Mouse (Mus musculus) embryonic facial prominence, embryonic 14.5 days (tissue): ENCODE measurements at regions not wholly inside any gene's neighbourhood (a gene's known extent, or its start where the extent isn't known, plus 50 kb on each side); places are given as distances from the start of the nearest gene placed in this dataset.

Source experiments
- ATAC-seq: fragments of 200-750 bp; cut with Nextera tagmentation; 2 replicates; pipeline ENCODE4 v1.8.0; 2017; ENCODE audit warnings: low read depth, moderate number of reproducible peaks, moderate TSS enrichment
- DNase-seq: peaks from one replicate; pipeline ENCODE4 v3.0.0-alpha.2; 2015; ENCODE audit warnings: low spot score
- H3K27ac ChIP-seq: fragments of 300-500 bp; sonication (generic); replicated peaks from 2 replicates; pipeline ENCODE4 v1.5.1; 2014; ENCODE audit warnings: low read depth, mild to moderate bottlenecking, low read length, moderate library complexity
- H3K27me3 ChIP-seq: fragments of 300-500 bp; sonication (generic); replicated peaks from 2 replicates; pipeline ENCODE4 v1.6.1; 2014; ENCODE audit warnings: low read length; ENCODE audit not compliant: control insufficient read depth, insufficient read depth
- H3K36me3 ChIP-seq: fragments of 300-500 bp; sonication (generic); 2 replicates; pipeline ENCODE4 v1.6.1; 2014; ENCODE audit warnings: low read length, mixed read lengths; ENCODE audit not compliant: control insufficient read depth, insufficient read depth
- H3K4me1 ChIP-seq: fragments of 300-500 bp; sonication (generic); 2 replicates; pipeline ENCODE4 v1.6.1; 2014; ENCODE audit warnings: antibody characterized with exemption, low read length; ENCODE audit not compliant: control insufficient read depth, insufficient read depth
- H3K4me2 ChIP-seq: fragments of 300-500 bp; sonication (generic); 2 replicates; pipeline ENCODE4 v1.6.1; 2014; ENCODE audit warnings: low read depth, mild to moderate bottlenecking, low read length, moderate library complexity, mixed read lengths
- H3K4me3 ChIP-seq: fragments of 300-500 bp; sonication (generic); 2 replicates; pipeline ENCODE4 v1.5.1; 2014; ENCODE audit warnings: low read depth, mild to moderate bottlenecking, low read length
- H3K9ac ChIP-seq: fragments of 300-500 bp; sonication (generic); 2 replicates; pipeline ENCODE4 v1.6.1; 2014; ENCODE audit warnings: low read depth, mild to moderate bottlenecking, low read length, moderate library complexity, mixed read lengths
- H3K9me3 ChIP-seq: fragments of 300-500 bp; sonication (generic); 2 replicates; pipeline ENCODE4 v1.6.1; 2016; ENCODE audit warnings: low read length; ENCODE audit not compliant: control insufficient read depth
- WGBS: fragments of 180-500 bp; shearing (Covaris S2); extraction: QIAGEN DNeasy Blood & Tissue Kit; methylation state at CpG from one replicate; pipeline ENCODE4 v1.1.7; 2014; 5-methylcytosine and 5-hydroxymethylcytosine counted together

DNA sequence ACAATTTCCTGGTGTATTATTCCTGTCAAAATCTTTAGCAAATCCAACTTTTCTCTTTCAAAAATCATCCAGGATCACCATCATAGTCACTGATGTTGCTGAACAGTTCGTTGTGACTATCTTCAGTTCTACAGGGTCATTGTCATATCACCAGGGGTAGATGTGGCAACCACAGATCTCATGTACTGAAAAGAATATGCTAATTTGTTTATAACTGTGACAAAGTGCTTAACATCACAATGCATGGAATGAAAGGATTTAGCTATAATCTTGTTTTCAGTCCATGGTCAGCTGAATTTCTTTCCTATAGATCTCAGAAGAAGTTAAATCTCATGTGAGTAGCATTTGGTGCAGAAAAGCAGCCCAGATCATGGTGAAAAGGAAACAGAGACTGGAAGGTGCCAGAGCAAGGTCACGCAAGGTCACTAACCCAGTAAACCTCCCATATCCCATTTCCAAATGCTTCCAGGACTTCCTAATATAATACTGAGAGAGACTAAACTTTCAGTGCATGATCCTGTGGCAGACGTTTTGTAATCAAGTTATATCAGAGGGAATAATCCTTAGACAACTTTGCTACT, 1279.6 kb downstream of the Diaph3 start:
- H3K27me3 ChIP-seq: no peaks in the 10 kb centered on the region
- ATAC-seq (no peak), DNase-seq (no peak)
- no peak overlapping the region for H3K4me2 ChIP-seq
- H3K4me3 ChIP-seq: no peak overlapping the region
- WGBS: 54% methylated on average over 3 of the region's 3 CpGs
- no peaks in the 10 kb centered on the region for H3K9me3 ChIP-seq
- no peaks in the 10 kb centered on the region for H3K36me3 ChIP-seq
- no peak overlapping the region for H3K27ac ChIP-seq
- no peaks in the 10 kb centered on the region for H3K4me1 ChIP-seq
- no peak overlapping the region for H3K9ac ChIP-seq

DNA sequence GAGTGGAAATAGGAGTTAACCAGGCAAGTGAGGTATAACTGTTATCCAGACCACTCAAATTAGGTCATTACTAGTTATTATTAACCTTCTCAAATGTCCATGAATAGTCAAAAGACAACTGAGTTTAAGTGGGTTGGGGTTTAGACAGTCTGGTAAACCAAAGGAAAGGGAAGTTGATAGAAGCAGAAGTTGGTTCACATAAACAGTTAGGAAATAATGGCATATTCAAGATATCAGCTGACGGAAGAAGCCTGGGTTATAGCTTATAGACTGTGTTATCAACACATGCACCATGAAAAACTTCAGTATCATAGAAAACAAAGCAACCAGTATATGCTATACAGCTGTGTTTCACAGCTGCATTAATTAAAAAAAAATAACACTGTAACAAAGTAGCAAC, 1291.5 kb downstream of the Diaph3 start:
- H3K27me3 ChIP-seq: no peaks in the 10 kb centered on the region
- H3K27ac ChIP-seq: no peak overlapping the region
- ATAC-seq (no peak), DNase-seq (no peak)
- no peaks in the 10 kb centered on the region for H3K9me3 ChIP-seq
- H3K4me1 ChIP-seq: no peaks in the 10 kb centered on the region
- 93% methylated on average over 1 of the region's 1 CpGs for WGBS
- H3K9ac ChIP-seq: no peak overlapping the region
- no peak overlapping the region for H3K4me2 ChIP-seq
- H3K4me3 ChIP-seq: no peak overlapping the region
- H3K36me3 ChIP-seq: no peaks in the 10 kb centered on the region

DNA sequence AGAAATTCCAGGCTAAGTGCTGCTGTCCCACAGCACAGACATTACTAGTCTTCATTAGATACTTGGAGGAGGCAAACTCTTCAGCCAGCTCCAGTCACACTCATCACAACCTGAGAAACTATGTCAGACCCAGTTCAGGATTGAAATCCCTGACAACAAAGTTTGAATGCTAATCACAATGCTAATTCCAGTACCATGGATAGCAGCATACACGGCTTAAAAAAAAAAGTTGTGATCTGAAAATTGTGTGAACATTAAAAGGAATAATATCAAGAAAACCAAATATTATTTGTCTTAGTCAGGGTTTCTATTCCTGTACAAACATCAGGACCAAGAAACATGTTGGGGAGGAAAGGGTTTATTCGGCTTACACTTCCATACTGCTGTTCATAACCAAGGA, 1305.5 kb downstream of the Diaph3 start:
- Histone ChIP-seq H3K36me3 (no peaks in the 10 kb centered on the region), H3K9ac (no peak overlapping the region), H3K4me1 (no peaks in the 10 kb centered on the region), H3K27me3 (no peaks in the 10 kb centered on the region), H3K9me3 (no peaks in the 10 kb centered on the region), H3K4me2 (no peak overlapping the region), H3K27ac (no peak overlapping the region), H3K4me3 (no peak overlapping the region)
- ATAC-seq (no peak), DNase-seq (no peak)
- 82% methylated on average over 2 of the region's 2 CpGs for WGBS

DNA sequence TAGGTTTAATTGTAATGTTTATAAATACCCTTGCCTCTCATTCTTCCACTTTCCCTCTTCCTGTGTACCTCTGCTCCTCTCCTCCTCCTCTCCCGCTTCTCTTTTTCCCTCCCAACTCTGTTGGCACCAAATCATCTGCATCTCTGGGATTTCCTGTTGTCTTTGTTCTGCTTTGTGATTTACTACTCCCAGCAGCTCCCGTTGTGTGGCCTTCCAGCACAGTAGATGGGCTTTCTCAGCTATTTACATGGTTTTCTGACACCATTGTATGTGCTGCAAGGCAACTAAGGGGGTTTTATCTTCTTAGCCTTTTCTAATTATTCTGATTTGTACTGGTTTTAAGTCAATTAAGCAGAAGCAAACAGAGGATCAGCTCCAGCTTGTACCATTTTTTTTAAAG, 1326.1 kb downstream of the Diaph3 start:
- DNase-seq (no peak), ATAC-seq (no peak)
- Histone ChIP-seq H3K27me3 (no peaks in the 10 kb centered on the region), H3K36me3 (no peaks in the 10 kb centered on the region), H3K4me2 (no peak overlapping the region), H3K9me3 (no peaks in the 10 kb centered on the region), H3K9ac (no peak overlapping the region), H3K4me3 (no peak overlapping the region), H3K4me1 (no peaks in the 10 kb centered on the region), H3K27ac (no peak overlapping the region)
- WGBS: 20% methylated on average over 2 of the region's 2 CpGs

DNA sequence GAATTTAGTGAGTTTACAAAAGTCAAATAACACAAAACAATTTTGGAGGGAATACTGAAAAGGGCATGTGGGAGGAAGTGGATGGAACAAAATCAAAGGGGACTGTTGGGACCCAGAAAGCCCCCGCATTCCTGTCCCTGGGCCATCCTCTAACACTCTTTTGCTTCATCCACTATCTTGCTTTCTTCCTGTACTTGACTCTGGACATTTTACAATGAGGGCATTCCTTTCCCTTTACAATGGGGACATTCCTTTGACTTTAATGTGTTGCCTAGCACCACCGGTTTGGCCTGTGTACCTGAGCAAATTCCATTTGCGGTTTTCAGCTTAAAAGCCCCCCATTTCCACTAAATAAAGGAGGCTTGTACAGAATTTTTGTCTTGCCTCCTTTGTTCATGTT, 1341.0 kb downstream of the Pcdh17 start:
- Histone ChIP-seq H3K9me3 (no peaks in the 10 kb centered on the region), H3K27ac (no peak overlapping the region), H3K27me3 (no peaks in the 10 kb centered on the region), H3K4me1 (no peaks in the 10 kb centered on the region), H3K9ac (no peak overlapping the region), H3K4me2 (no peak overlapping the region), H3K4me3 (no peak overlapping the region), H3K36me3 (no peaks in the 10 kb centered on the region)
- ATAC-seq: no peak
- WGBS: 82% methylated on average over 3 of the region's 3 CpGs
- DNase-seq: no peak

DNA sequence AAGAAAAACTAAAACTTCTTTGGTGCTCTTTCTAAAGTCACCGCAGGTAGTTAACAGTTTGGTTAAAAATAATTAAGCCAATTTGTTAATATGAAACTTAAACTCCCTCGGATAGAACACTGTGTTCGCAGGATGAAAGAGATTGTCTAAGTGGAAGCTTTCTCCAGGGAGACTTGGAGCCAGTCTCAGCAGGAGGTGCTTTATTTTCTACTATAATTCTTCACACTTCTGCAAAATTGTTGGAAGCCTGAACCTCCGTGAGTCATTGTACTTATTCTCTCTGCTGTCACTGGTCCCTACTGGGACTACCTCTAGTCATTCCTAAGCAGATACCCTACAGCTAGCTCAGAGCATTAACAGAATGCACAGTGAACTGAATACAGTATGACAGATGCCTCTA, 1327.3 kb downstream of the Pcdh17 start:
- no peak for DNase-seq
- H3K4me1 ChIP-seq: no peaks in the 10 kb centered on the region
- H3K9ac ChIP-seq: no peak overlapping the region
- no peak overlapping the region for H3K27ac ChIP-seq
- H3K27me3 ChIP-seq: no peaks in the 10 kb centered on the region
- H3K4me3 ChIP-seq: no peak overlapping the region
- no peaks in the 10 kb centered on the region for H3K9me3 ChIP-seq
- H3K36me3 ChIP-seq: no peaks in the 10 kb centered on the region
- no peak overlapping the region for H3K4me2 ChIP-seq
- 60% methylated on average over 4 of the region's 4 CpGs for WGBS
- ATAC-seq: no peak

DNA sequence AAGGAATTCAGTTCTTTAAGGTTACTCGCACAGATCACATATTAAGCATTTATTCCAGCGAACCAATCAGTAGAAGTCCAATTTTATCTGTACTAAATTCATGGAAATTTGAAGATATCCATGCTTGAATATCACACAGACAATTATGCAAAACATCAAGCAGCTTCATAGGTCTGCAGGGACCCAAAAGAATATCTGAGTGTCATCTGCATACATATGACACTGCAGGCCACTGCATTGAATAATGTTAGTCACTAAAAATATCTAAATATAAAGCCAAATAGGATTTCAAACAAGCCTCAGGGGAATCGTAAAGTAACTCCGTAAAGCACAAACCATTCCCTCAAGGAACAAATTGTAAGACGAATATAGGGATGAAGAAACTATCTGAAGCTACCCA, 1324.9 kb downstream of the Pcdh17 start:
- no peak for DNase-seq
- no peak for ATAC-seq
- no peak overlapping the region for H3K4me3 ChIP-seq
- no peaks in the 10 kb centered on the region for H3K36me3 ChIP-seq
- no peak overlapping the region for H3K4me2 ChIP-seq
- no peaks in the 10 kb centered on the region for H3K27me3 ChIP-seq
- H3K4me1 ChIP-seq: no peaks in the 10 kb centered on the region
- no peak overlapping the region for H3K27ac ChIP-seq
- no peaks in the 10 kb centered on the region for H3K9me3 ChIP-seq
- no peak overlapping the region for H3K9ac ChIP-seq
- 72% methylated on average over 5 of the region's 5 CpGs for WGBS

DNA sequence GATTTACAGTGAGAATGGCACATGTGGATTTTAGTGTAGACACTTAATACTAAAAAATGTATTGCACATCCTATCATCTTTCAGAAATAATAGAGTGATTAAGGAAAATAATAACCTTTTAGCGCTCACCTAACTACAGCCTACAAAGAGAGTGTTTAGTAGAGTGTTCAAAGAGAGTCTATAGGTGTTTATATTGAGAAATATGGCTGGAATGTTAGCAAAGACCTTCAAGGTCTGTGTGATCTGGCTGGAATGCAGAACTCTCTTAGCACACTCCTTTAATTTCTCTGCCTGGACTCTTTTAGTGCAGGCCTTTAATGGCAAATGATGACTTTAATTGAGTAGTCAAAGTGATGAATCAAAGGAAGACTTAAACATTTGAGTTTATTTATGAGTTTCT, 1314.0 kb downstream of the Pcdh17 start:
- DNase-seq (no peak), ATAC-seq (no peak)
- no peak overlapping the region for H3K27ac ChIP-seq
- H3K4me2 ChIP-seq: no peak overlapping the region
- H3K4me1 ChIP-seq: no peaks in the 10 kb centered on the region
- WGBS: 88% methylated on average over 1 of the region's 1 CpGs
- no peaks in the 10 kb centered on the region for H3K27me3 ChIP-seq
- H3K9ac ChIP-seq: no peak overlapping the region
- H3K36me3 ChIP-seq: no peaks in the 10 kb centered on the region
- no peaks in the 10 kb centered on the region for H3K9me3 ChIP-seq
- no peak overlapping the region for H3K4me3 ChIP-seq

DNA sequence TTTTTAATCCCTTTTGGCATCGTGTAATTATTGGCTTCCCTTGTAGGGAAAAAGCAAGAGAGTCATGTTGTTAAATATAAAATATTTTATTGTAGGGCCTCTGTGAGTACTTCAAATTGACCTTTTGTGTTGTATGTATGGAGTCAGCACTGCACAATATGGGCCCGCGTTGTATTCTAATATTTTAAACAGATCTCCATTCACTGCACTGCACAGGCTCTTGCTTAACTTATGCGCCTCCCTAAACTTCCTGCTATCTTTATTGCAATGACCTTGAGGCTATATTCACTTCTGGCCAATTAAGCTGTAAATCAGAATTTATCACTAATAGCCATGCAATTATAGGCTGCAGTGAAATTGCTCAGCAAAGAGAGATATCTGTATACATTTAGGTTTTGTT, 1295.2 kb downstream of the Pcdh17 start:
- Histone ChIP-seq H3K36me3 (no peaks in the 10 kb centered on the region), H3K4me2 (no peak overlapping the region), H3K27me3 (no peaks in the 10 kb centered on the region), H3K4me3 (no peak overlapping the region), H3K9me3 (no peaks in the 10 kb centered on the region), H3K4me1 (no peaks in the 10 kb centered on the region), H3K9ac (no peak overlapping the region), H3K27ac (no peak overlapping the region)
- ATAC-seq: no peak
- WGBS: 76% methylated on average over 4 of the region's 4 CpGs
- no peak for DNase-seq
